In genomic region chr10:116364759-116365158, GRCm38 (mm10) we compare ENCODE assay signal across 14 mouse cellular contexts.
DNase-seq lines count a peak whose midpoint lies in the region; ATAC-seq and TF ChIP-seq lines count a peak whose summit lies in the region.
"Had no signal": no experiment of that assay in that cellular context is flagged by ENCODE, and none has a peak within 500 bp of the region (broad histone marks: within the 10 kb centered on the region; RNA-seq: fewer than 3 reads in every experiment).

No protein-coding gene starts in this region.

- peaks cover 5% of the 10 kb centered on the region; the same call in 1 of the 2 replicates for H3K4me1 ChIP-seq in hindbrain, postnatal 0 days (ENCODE audit: insufficient read depth, low read length)
- H3K4me1 ChIP-seq in hindbrain, embryonic 13.5 days (replicated peaks), result 0 out of 2 replicates have a peak, but pooled peaks cover 7% of the 10 kb centered on the region
- H3K4me1 ChIP-seq: embryonic facial prominence, embryonic 12.5 days had no signal

- no peak overlapping the region; the same call in 1 of the 2 replicates for H3K27ac ChIP-seq in hindbrain, postnatal 0 days
- H3K27ac ChIP-seq in hindbrain, embryonic 13.5 days, result no peak overlapping the region
- H3K27ac ChIP-seq: embryonic facial prominence, embryonic 12.5 days; limb, embryonic 13.5 days; neural tube, embryonic 13.5 days had no signal

- no peak overlapping the region for H3K4me2 ChIP-seq in hindbrain, postnatal 0 days (ENCODE audit: low read depth, low read length)
- no peak overlapping the region for H3K4me2 ChIP-seq in hindbrain, embryonic 13.5 days
- H3K4me2 ChIP-seq: embryonic facial prominence, embryonic 12.5 days; limb, embryonic 13.5 days; neural tube, embryonic 13.5 days had no signal

- no peaks in the 10 kb centered on the region for H3K27me3 ChIP-seq in hindbrain, postnatal 0 days (ENCODE audit: insufficient read depth, low read length)
- no peaks in the 10 kb centered on the region for H3K27me3 ChIP-seq in hindbrain, embryonic 13.5 days
- H3K27me3 ChIP-seq: embryonic facial prominence, embryonic 12.5 days; limb, embryonic 13.5 days had no signal

- no peaks in the 10 kb centered on the region for H3K36me3 ChIP-seq in hindbrain, postnatal 0 days (ENCODE audit: insufficient read depth, low read length)
- no peaks in the 10 kb centered on the region for H3K36me3 ChIP-seq in hindbrain, embryonic 13.5 days
- H3K36me3 ChIP-seq: embryonic facial prominence, embryonic 12.5 days; G1E; limb, embryonic 13.5 days; neural tube, embryonic 13.5 days had no signal

- H3K9me3 ChIP-seq in hindbrain, postnatal 0 days (ENCODE audit: low read length), result no peaks in the 10 kb centered on the region
- no peaks in the 10 kb centered on the region for H3K9me3 ChIP-seq in hindbrain, embryonic 13.5 days
- H3K9me3 ChIP-seq: embryonic facial prominence, embryonic 12.5 days; limb, embryonic 13.5 days; neural tube, embryonic 13.5 days had no signal

- peak; percentile 72 for ATAC-seq in frontal cortex, adult (ENCODE audit: low TSS enrichment)
- peak; percentile 19; the same call in 1 of the 2 replicates for ATAC-seq in hindbrain, postnatal 0 days
- no peak for ATAC-seq in hindbrain, embryonic 13.5 days (ENCODE audit: low FRiP score)

- 57% methylated on average over 7 of the region's 7 CpGs for WGBS in hindbrain, postnatal 0 days
- WGBS in hindbrain, embryonic 13.5 days, result 64% methylated on average over 7 of the region's 7 CpGs

- no peak overlapping the region for H3K9ac ChIP-seq in hindbrain, postnatal 0 days (replicated peaks; ENCODE audit: low read length)
- H3K9ac ChIP-seq in hindbrain, embryonic 13.5 days, result no peak overlapping the region
- H3K9ac ChIP-seq: embryonic facial prominence, embryonic 12.5 days; limb, embryonic 13.5 days; neural tube, embryonic 13.5 days had no signal

- no peak for TF ChIP-seq CTCF in hindbrain, postnatal 0 days (IDR thresholded peaks at IDR 0.05; ENCODE audit: low read depth)

- H3K4me3 ChIP-seq in hindbrain, postnatal 0 days (ENCODE audit: low read length), result no peak overlapping the region
- H3K4me3 ChIP-seq in hindbrain, embryonic 13.5 days, result no peak overlapping the region
- H3K4me3 ChIP-seq: embryonic facial prominence, embryonic 12.5 days; limb, embryonic 13.5 days; neural tube, embryonic 13.5 days had no signal

- no peak for DNase-seq in frontal cortex, postnatal 10 days (ENCODE audit: low spot score in 2 of 2)
- DNase-seq in hindbrain, postnatal 0 days (ENCODE audit: low spot score), result no peak
- peak; percentile 29 for DNase-seq in right cerebral cortex, adult 18-20 months
- no peak for DNase-seq in right cerebral cortex, postnatal 14 days
- DNase-seq in lung, adult 18-20 months, result no peak
- DNase-seq: adrenal gland, postnatal 14 days; kidney, postnatal 14 days; spleen, adult 18-20 months had no signal
